Mouse (Mus musculus) macrophage (primary cell): ENCODE data around the gene Sirt1. TPM values are rescaled to one million over a fixed set of nuclear protein-coding genes. Genes with fewer than 3 reads are reported as not detected.
"Not testable (repeated sequence)": the region's sequence is repeated elsewhere in the genome, so short reads cannot be mapped to it uniquely, and the experiment has no call there.

ENCODE experiments used
- H3K27ac ChIP-seq: fragments of 350-480 bp; formaldehyde crosslinking; 2 replicates; pipeline ENCODE4 v1.9.0; 2021
- H3K36me3 ChIP-seq: fragments of 350-480 bp; formaldehyde crosslinking; 2 replicates; pipeline ENCODE4 v1.9.0; 2021; ENCODE audit errors: inconsistent target
- H3K4me3 ChIP-seq: fragments of 350-480 bp; formaldehyde crosslinking; 2 replicates; pipeline ENCODE4 v1.9.0; 2021; ENCODE audit errors: inconsistent target
- H3K79me2 ChIP-seq: fragments of 350-480 bp; formaldehyde crosslinking; 2 replicates; pipeline ENCODE4 v1.9.0; 2021; ENCODE audit errors: inconsistent target
- WGBS: methylation state at CpG from one replicate; pipeline ENCODE4 v1.1.7; 2026; ENCODE audit warnings: inconsistent platforms; ENCODE audit not compliant: missing documents; 5-methylcytosine and 5-hydroxymethylcytosine counted together
- polyA plus RNA-seq: library from polyadenylated mRNA; stranded (reverse); fragments of 250-400 nt; gene quantifications from 3 replicates; pipeline ENCODE4 v1.2.4, GENCODE M21; 2018; ENCODE audit warnings: inconsistent platforms

Gene Sirt1
- polyA plus RNA-seq, 1 experiment from 2014 or later: 13.3 TPM

- Histone ChIP-seq H3K4me3 (no peak overlapping the region), H3K27ac (no peak overlapping the region), H3K79me2 (no peaks in the 10 kb centered on the region), H3K36me3 (no peaks in the 10 kb centered on the region)
- WGBS: 76% methylated on average over 3 of the region's 3 CpGs
Observed at GRCm38 (mm10) chr10:63368041-63368440, 13.5 kb downstream of the Sirt1 start.

GRCm38 (mm10) chr10:63367386-63367785 is 14.1 kb downstream of the Sirt1 start:
- no peaks in the 10 kb centered on the region for H3K79me2 ChIP-seq
- H3K4me3 ChIP-seq: no peak overlapping the region
- H3K27ac ChIP-seq: no peak overlapping the region
- H3K36me3 ChIP-seq: no peaks in the 10 kb centered on the region
- 92% methylated on average over 6 of the region's 6 CpGs for WGBS

GRCm38 (mm10) chr10:63365918-63366455 is 15.5 kb downstream of the Sirt1 start:
- Histone ChIP-seq H3K4me3 (no peak overlapping the region), H3K79me2 (no peaks in the 10 kb centered on the region), H3K27ac (no peak overlapping the region), H3K36me3 (no peaks in the 10 kb centered on the region)
- WGBS: 93% methylated on average over 7 of the region's 7 CpGs

DNA sequence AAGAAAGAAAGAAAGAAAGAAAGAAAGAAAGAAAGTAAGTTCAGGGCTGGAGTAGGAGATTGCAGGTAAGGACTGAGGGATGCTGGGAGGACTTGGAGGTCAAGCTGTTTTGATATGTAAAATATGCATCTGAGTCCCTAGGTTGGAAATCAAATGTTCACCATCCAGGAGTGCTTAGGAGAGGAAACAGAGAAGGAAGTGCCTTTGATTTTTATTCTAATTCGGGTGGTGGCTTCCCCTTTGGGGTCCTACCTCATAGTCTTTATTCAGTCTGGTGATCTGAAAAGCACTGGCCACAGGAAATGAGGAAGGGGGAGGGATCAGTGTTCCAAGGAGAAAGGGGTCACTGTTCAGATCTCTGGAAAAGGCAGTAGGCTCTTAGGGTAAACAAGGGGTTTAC is 21.0 kb downstream of the Sirt1 start:
- no peak overlapping the region for H3K27ac ChIP-seq
- H3K4me3 ChIP-seq: no peak overlapping the region
- 14% methylated on average over 1 of the region's 1 CpGs for WGBS
- no peaks in the 10 kb centered on the region for H3K36me3 ChIP-seq
- H3K79me2 ChIP-seq: no peaks in the 10 kb centered on the region

- H3K4me3 ChIP-seq: no peak overlapping the region
- H3K27ac ChIP-seq: no peak overlapping the region
- H3K79me2 ChIP-seq: no peaks in the 10 kb centered on the region
- H3K36me3 ChIP-seq: no peaks in the 10 kb centered on the region
- WGBS: 97% methylated on average over 5 of the region's 5 CpGs
Observed at GRCm38 (mm10) chr10:63352111-63352510, 29.4 kb downstream of the Sirt1 start.

DNA sequence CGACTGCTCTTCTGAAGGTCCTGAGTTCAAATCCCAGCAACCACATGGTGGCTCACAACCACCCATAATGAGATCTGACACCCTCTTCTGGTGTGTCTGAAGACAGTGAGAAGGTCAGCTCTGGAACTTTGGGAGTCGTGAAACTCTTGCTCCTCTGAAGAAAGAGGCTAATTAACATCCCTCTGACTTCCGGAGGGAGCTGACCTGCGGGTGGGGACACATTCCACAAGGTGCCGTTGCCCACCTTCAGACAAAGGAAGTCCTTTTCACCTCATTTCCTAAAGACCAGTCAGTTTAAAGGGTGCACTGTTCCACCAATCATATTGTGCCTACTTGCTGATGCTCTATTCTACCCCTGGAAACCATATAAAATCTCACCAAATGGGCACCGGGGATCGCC is 30.4 kb downstream of the Sirt1 start:
- H3K4me3 ChIP-seq, H3K36me3 ChIP-seq, H3K79me2 ChIP-seq, H3K27ac ChIP-seq: not testable (repeated sequence)
- 97% methylated on average over 7 of the region's 7 CpGs for WGBS

DNA sequence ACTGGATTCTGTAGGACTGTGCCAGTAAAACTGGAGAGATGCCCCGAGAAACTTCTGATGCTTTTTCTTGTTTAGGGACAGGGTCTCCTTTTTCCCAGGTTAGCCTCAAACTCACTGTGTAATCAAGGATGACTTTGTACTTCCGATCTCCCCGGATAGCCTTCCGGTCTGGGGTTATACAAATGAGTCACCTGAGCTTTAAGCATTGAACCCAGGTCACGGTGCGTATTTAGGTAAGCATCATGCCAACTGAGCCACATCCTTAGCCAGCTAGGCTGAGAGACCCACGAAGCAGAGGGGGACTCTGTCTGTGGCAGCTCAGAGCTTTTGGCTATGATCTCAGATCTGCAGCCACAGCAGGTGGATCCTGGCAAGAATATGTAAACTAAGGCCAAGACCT is 30.8 kb downstream of the Sirt1 start:
- no peak overlapping the region for H3K27ac ChIP-seq
- H3K36me3 ChIP-seq: no peaks in the 10 kb centered on the region
- 91% methylated on average over 7 of the region's 7 CpGs for WGBS
- no peaks in the 10 kb centered on the region for H3K79me2 ChIP-seq
- no peak overlapping the region for H3K4me3 ChIP-seq

DNA sequence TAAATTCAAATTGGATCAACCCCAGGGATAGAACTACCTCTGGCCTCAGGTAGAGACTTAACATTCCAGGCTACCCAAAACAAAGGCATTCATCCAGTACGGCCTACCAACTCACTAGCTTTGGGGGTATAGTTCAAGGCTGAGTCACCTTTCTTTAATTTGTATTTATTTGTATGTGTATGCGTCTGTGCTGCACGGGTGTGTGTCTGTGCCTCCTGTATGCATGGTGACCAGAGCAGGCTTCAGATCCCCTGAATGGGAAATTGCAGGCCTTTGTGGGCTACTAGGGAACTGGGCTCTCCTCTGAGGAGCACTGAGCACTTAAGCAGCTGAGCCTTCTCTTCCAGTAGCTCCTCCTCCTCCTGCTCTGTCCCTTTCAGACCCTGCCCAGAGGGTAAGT is 33.2 kb downstream of the Sirt1 start:
- WGBS: 90% methylated on average over 3 of the region's 3 CpGs
- no peak overlapping the region for H3K4me3 ChIP-seq
- H3K36me3 ChIP-seq: no peaks in the 10 kb centered on the region
- H3K79me2 ChIP-seq: no peaks in the 10 kb centered on the region
- H3K27ac ChIP-seq: no peak overlapping the region

- no peaks in the 10 kb centered on the region for H3K79me2 ChIP-seq
- no peak overlapping the region for H3K27ac ChIP-seq
- no peak overlapping the region for H3K4me3 ChIP-seq
- 100% methylated on average over 3 of the region's 3 CpGs for WGBS
- H3K36me3 ChIP-seq: no peaks in the 10 kb centered on the region
Observed at GRCm38 (mm10) chr10:63344751-63345150, 36.8 kb downstream of the Sirt1 start.

DNA sequence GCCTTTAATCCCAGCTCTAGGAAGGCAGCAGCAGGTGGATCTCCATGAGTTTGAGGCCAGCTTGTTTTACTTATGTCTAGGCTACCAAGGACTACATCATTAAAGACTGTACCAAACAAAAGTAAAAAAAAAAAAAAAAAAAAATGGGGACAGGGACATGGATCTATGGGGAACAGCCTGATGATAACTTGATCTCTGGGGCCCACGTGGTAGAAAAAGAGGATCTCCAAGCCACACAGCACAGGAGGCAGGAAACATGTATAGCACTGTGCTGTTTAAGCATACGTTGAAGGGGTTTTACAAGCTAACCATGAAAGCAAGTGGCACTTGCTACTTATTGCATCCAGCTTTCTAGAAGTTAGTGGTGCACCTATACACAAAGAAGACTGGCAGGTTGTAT is 40.2 kb downstream of the Sirt1 start:
- no peak overlapping the region for H3K4me3 ChIP-seq
- 18% methylated on average over 2 of the region's 2 CpGs for WGBS
- no peak overlapping the region for H3K27ac ChIP-seq
- peaks cover 17% of the 10 kb centered on the region for H3K79me2 ChIP-seq
- no peaks in the 10 kb centered on the region for H3K36me3 ChIP-seq

DNA sequence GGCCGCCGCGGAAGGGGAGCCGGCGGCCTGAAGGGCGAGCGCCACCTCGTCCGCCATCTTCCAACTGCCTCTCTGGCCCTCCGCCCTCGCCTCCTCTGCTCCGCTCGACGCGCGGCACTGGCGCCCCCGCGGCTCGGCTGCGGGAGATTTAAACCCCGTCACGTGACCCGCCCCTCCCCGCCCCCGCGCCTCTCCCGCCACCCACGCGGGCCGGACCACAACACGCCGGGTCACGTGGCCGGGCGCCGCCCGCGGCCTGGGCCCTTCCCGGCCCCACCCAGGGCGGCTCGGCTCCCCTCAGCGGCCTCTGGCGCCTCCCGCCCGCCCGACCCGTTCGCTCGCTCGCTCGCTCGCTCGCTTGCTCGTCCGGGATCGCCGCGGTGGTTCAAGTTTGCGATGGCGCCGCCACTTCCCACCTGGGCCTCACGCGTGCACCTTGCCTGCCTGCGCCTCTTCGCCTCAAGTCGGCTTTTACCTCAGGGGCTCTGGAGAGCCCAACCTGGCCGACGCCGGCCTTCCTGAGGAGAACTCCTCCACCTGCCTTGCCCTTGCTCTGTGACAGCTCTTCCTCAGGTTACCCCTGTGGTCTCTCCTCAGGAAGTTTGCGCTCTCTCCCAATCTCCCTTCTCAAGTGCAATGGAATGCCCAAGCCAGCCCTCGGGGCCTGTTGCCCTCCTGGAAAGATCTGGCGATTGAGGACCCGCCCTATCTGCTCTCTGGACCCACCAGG is 42.4 kb downstream of the Sirt1 start:
- Histone ChIP-seq H3K36me3 (0 out of 2 replicates have a peak, but pooled peaks cover 5% of the 10 kb centered on the region), H3K4me3 (peak overlapping the region; percentile 58), H3K27ac (peak overlapping the region; percentile 43), H3K79me2 (peaks cover 40% of the 10 kb centered on the region)
- WGBS: 4% methylated on average over 64 of the region's 74 CpGs

DNA sequence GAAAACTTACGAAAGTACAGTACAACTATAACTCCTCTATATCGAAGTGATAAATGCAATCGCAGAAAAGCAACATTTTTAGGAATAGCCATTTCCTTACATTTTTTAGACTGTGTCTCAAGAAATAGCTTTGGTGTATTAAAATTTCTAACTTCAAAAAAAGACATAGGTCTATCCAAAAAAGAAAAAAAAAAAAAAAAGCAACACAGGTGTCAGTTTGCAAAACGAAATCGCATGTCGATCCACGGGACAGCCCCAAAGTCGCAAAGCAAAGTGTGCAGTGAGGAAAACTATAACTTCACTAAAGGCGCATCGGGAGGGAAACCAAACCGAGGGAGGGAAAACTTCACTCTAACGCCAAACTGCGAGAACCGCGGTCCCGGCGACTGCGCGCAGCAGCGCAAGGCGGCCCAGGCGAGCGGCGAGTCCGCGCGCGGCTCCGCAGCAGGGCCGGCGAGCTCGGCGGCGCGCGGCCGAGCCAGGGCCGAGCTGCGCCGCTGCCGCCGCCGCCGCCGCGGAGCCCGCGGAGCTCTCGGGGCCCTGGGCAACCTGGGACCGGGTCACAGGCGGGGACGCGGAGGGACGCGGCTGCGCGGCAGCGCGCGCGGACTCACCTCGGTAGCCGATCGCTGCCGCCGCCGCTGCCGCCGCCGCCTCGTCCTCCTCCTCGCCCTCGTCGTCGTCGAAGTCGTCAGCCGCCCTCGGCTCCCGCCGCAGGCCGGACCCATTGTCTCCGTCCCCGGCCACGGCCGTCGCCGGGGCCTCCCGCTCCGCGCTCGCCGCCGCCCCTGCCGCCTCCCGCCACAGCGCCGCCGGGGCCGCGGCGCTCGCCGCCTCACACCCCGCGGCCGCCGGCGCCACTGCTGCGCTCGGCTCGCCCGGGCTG is 43.3 kb downstream of the Sirt1 start:
- Histone ChIP-seq H3K27ac (no peak overlapping the region), H3K4me3 (peak overlapping the region; percentile 62), H3K79me2 (peaks cover 49% of the 10 kb centered on the region), H3K36me3 (0 out of 2 replicates have a peak, but pooled peaks cover 14% of the 10 kb centered on the region)
- under 1% methylated on average over 102 of the region's 113 CpGs for WGBS

- Histone ChIP-seq H3K27ac (no peak overlapping the region), H3K79me2 (peaks cover 57% of the 10 kb centered on the region), H3K4me3 (peak overlapping the region; percentile 62), H3K36me3 (peaks cover 22% of the 10 kb centered on the region; the same call in 1 of the 2 replicates)
- 23% methylated on average over 5 of the region's 5 CpGs for WGBS
Observed at GRCm38 (mm10) chr10:63337326-63337725, 44.2 kb downstream of the Sirt1 start.

DNA sequence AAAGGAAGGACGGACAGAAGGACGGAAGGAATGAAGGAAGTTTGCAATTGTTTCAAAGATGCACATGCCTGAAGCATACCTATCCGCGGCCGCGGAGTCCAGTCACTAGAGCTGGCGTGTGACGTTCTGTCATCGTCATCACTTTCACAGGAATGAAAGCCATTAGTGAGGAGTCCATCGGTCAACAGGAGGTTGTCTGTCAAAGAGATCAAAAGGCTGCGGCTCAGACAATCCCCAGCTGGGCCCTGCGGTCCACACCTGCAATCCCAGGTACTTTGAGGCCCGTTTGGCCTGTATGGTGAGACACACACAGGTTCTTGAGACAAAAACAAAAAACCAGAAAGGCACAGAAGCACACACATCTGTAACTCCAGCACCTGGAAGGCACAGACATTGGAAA is 44.6 kb downstream of the Sirt1 start:
- Histone ChIP-seq H3K36me3 (peaks cover 26% of the 10 kb centered on the region; the same call in 1 of the 2 replicates), H3K4me3 (peak overlapping the region; percentile 62; the same call in 1 of the 2 replicates), H3K27ac (no peak overlapping the region), H3K79me2 (peaks cover 58% of the 10 kb centered on the region)
- 88% methylated on average over 13 of the region's 13 CpGs for WGBS

GRCm38 (mm10) chr10:63327091-63327490 is 54.4 kb downstream of the Sirt1 start:
- WGBS: 89% methylated on average over 1 of the region's 1 CpGs
- H3K36me3 ChIP-seq: peaks cover 59% of the 10 kb centered on the region

More at GRCm38 (mm10) chr10:63327091-63327490, 54.4 kb downstream of the Sirt1 start:
- Histone ChIP-seq H3K79me2 (peaks cover 33% of the 10 kb centered on the region), H3K27ac (peak overlapping the region; percentile 18), H3K4me3 (no peak overlapping the region)
